Mouse (Mus musculus): ENCODE data around the gene Bcl2l14. TPM values are rescaled to one million over a fixed set of nuclear protein-coding genes. Genes with fewer than 3 reads are reported as not detected.

The Bcl2l14 gene
- polyA plus RNA-seq, 1 experiment from 2014 or later: 0.09 TPM

- Histone ChIP-seq H3K27me3 (ENCODE audit: control insufficient read depth, insufficient read depth, low read depth, low read length) (no peaks in the 10 kb centered on the region), H3K27ac (ENCODE audit: low read length) (no peak overlapping the region), H3K4me3 (ENCODE audit: low read depth, low read length) (no peak overlapping the region), H3K36me3 (ENCODE audit: control insufficient read depth, insufficient read depth) (no peaks in the 10 kb centered on the region), H3K9ac (ENCODE audit: low read depth, low read length) (no peak overlapping the region), H3K4me1 (ENCODE audit: control insufficient read depth, low read depth, low read length) (no peaks in the 10 kb centered on the region), H3K4me2 (ENCODE audit: low read depth, low read length) (no peak overlapping the region), H3K9me3 (replicated peaks; ENCODE audit: control insufficient read depth, low read length) (no peaks in the 10 kb centered on the region)
- no peak for ATAC-seq (ENCODE audit: low read depth)
- 19% methylated on average over 12 of the region's 12 CpGs for WGBS (ENCODE audit: insufficient replicate concordance)
These were observed 28.5 kb upstream of the Bcl2l14 start for GRCm38 (mm10) chr6:134367366-134368281.

GRCm38 (mm10) chr6:134372946-134373345, 23.2 kb upstream of the Bcl2l14 start:
- Histone ChIP-seq H3K36me3 (ENCODE audit: control insufficient read depth, insufficient read depth) (no peaks in the 10 kb centered on the region), H3K4me2 (ENCODE audit: low read depth, low read length) (no peak overlapping the region), H3K27ac (ENCODE audit: low read length) (no peak overlapping the region), H3K9me3 (replicated peaks; ENCODE audit: control insufficient read depth, low read length) (no peaks in the 10 kb centered on the region), H3K4me3 (ENCODE audit: low read depth, low read length) (no peak overlapping the region), H3K9ac (ENCODE audit: low read depth, low read length) (no peak overlapping the region), H3K27me3 (ENCODE audit: control insufficient read depth, insufficient read depth, low read depth, low read length) (no peaks in the 10 kb centered on the region), H3K4me1 (ENCODE audit: control insufficient read depth, low read depth, low read length) (no peaks in the 10 kb centered on the region)
- 35% methylated on average over 2 of the region's 2 CpGs for WGBS (ENCODE audit: insufficient replicate concordance)
- ATAC-seq (ENCODE audit: low read depth): no peak

- no peaks in the 10 kb centered on the region for H3K36me3 ChIP-seq (ENCODE audit: control insufficient read depth, insufficient read depth)
- no peak overlapping the region for H3K4me3 ChIP-seq (ENCODE audit: low read depth, low read length)
- ATAC-seq (ENCODE audit: low read depth): no peak
- no peak overlapping the region for H3K27ac ChIP-seq (ENCODE audit: low read length)
- H3K4me1 ChIP-seq (ENCODE audit: control insufficient read depth, low read depth, low read length): no peaks in the 10 kb centered on the region
- H3K4me2 ChIP-seq (ENCODE audit: low read depth, low read length): no peak overlapping the region
- no peaks in the 10 kb centered on the region for H3K27me3 ChIP-seq (ENCODE audit: control insufficient read depth, insufficient read depth, low read depth, low read length)
- H3K9ac ChIP-seq (ENCODE audit: low read depth, low read length): no peak overlapping the region
- no peaks in the 10 kb centered on the region for H3K9me3 ChIP-seq (replicated peaks; ENCODE audit: control insufficient read depth, low read length)
- WGBS (ENCODE audit: insufficient replicate concordance): 61% methylated on average over 5 of the region's 5 CpGs
These were observed 18.9 kb upstream of the Bcl2l14 start for GRCm38 (mm10) chr6:134377201-134377600.

- Histone ChIP-seq H3K9me3 (replicated peaks; ENCODE audit: control insufficient read depth, low read length) (no peaks in the 10 kb centered on the region), H3K36me3 (ENCODE audit: control insufficient read depth, insufficient read depth) (no peaks in the 10 kb centered on the region), H3K27me3 (ENCODE audit: control insufficient read depth, insufficient read depth, low read depth, low read length) (no peaks in the 10 kb centered on the region), H3K4me1 (ENCODE audit: control insufficient read depth, low read depth, low read length) (no peaks in the 10 kb centered on the region), H3K9ac (ENCODE audit: low read depth, low read length) (no peak overlapping the region), H3K27ac (ENCODE audit: low read length) (no peak overlapping the region), H3K4me2 (ENCODE audit: low read depth, low read length) (no peak overlapping the region), H3K4me3 (ENCODE audit: low read depth, low read length) (no peak overlapping the region)
- no peak for ATAC-seq (ENCODE audit: low read depth)
- WGBS (ENCODE audit: insufficient replicate concordance): 57% methylated on average over 3 of the region's 3 CpGs
These were observed 18.3 kb upstream of the Bcl2l14 start for GRCm38 (mm10) chr6:134377856-134378255.

GRCm38 (mm10) chr6:134381462-134381861, 14.7 kb upstream of the Bcl2l14 start:
- H3K27me3 ChIP-seq (ENCODE audit: control insufficient read depth, insufficient read depth, low read depth, low read length): no peaks in the 10 kb centered on the region
- H3K4me3 ChIP-seq (ENCODE audit: low read depth, low read length): no peak overlapping the region
- 62% methylated on average over 6 of the region's 6 CpGs for WGBS (ENCODE audit: insufficient replicate concordance)
- no peak overlapping the region for H3K4me2 ChIP-seq (ENCODE audit: low read depth, low read length)
- H3K36me3 ChIP-seq (ENCODE audit: control insufficient read depth, insufficient read depth): no peaks in the 10 kb centered on the region
- no peak overlapping the region for H3K27ac ChIP-seq (ENCODE audit: low read length)
- H3K9me3 ChIP-seq (replicated peaks; ENCODE audit: control insufficient read depth, low read length): no peaks in the 10 kb centered on the region
- H3K4me1 ChIP-seq (ENCODE audit: control insufficient read depth, low read depth, low read length): no peaks in the 10 kb centered on the region
- no peak overlapping the region for H3K9ac ChIP-seq (ENCODE audit: low read depth, low read length)
- no peak for ATAC-seq (ENCODE audit: low read depth)

GRCm38 (mm10) chr6:134385931-134386330, 10.2 kb upstream of the Bcl2l14 start:
- Histone ChIP-seq H3K9ac (ENCODE audit: low read depth, low read length) (no peak overlapping the region), H3K4me1 (ENCODE audit: control insufficient read depth, low read depth, low read length) (no peaks in the 10 kb centered on the region), H3K9me3 (replicated peaks; ENCODE audit: control insufficient read depth, low read length) (no peaks in the 10 kb centered on the region), H3K27ac (ENCODE audit: low read length) (no peak overlapping the region), H3K36me3 (ENCODE audit: control insufficient read depth, insufficient read depth) (no peaks in the 10 kb centered on the region), H3K4me3 (ENCODE audit: low read depth, low read length) (no peak overlapping the region), H3K4me2 (ENCODE audit: low read depth, low read length) (no peak overlapping the region), H3K27me3 (ENCODE audit: control insufficient read depth, insufficient read depth, low read depth, low read length) (no peaks in the 10 kb centered on the region)
- ATAC-seq (ENCODE audit: low read depth): no peak
- WGBS (ENCODE audit: insufficient replicate concordance): 69% methylated on average over 6 of the region's 6 CpGs

GRCm38 (mm10) chr6:134387396-134387795, 8.7 kb upstream of the Bcl2l14 start:
- no peaks in the 10 kb centered on the region for H3K36me3 ChIP-seq (ENCODE audit: control insufficient read depth, insufficient read depth)
- H3K27ac ChIP-seq (ENCODE audit: low read length): no peak overlapping the region
- no peaks in the 10 kb centered on the region for H3K9me3 ChIP-seq (replicated peaks; ENCODE audit: control insufficient read depth, low read length)
- 77% methylated on average over 10 of the region's 10 CpGs for WGBS (ENCODE audit: insufficient replicate concordance)
- H3K4me2 ChIP-seq (ENCODE audit: low read depth, low read length): no peak overlapping the region
- no peak overlapping the region for H3K4me3 ChIP-seq (ENCODE audit: low read depth, low read length)
- H3K9ac ChIP-seq (ENCODE audit: low read depth, low read length): no peak overlapping the region
- H3K27me3 ChIP-seq (ENCODE audit: control insufficient read depth, insufficient read depth, low read depth, low read length): no peaks in the 10 kb centered on the region
- no peak for ATAC-seq (ENCODE audit: low read depth)
- no peaks in the 10 kb centered on the region for H3K4me1 ChIP-seq (ENCODE audit: control insufficient read depth, low read depth, low read length)

GRCm38 (mm10) chr6:134388424-134389110, 7.6 kb upstream of the Bcl2l14 start:
- no peak overlapping the region for H3K4me3 ChIP-seq (ENCODE audit: low read depth, low read length)
- 80% methylated on average over 24 of the region's 24 CpGs for WGBS (ENCODE audit: insufficient replicate concordance)
- ATAC-seq (ENCODE audit: low read depth): no peak
- no peaks in the 10 kb centered on the region for H3K9me3 ChIP-seq (replicated peaks; ENCODE audit: control insufficient read depth, low read length)
- no peaks in the 10 kb centered on the region for H3K36me3 ChIP-seq (ENCODE audit: control insufficient read depth, insufficient read depth)
- no peak overlapping the region for H3K9ac ChIP-seq (ENCODE audit: low read depth, low read length)
- H3K4me2 ChIP-seq (ENCODE audit: low read depth, low read length): no peak overlapping the region
- no peaks in the 10 kb centered on the region for H3K27me3 ChIP-seq (ENCODE audit: control insufficient read depth, insufficient read depth, low read depth, low read length)
- H3K4me1 ChIP-seq (ENCODE audit: control insufficient read depth, low read depth, low read length): no peaks in the 10 kb centered on the region
- no peak overlapping the region for H3K27ac ChIP-seq (ENCODE audit: low read length)

Data from liver, embryonic 16.5 days (tissue).